Mouse (Mus musculus): ENCODE measurements at regions not wholly inside any gene's neighbourhood (a gene's known extent, or its start where the extent isn't known, plus 50 kb on each side); places are given as distances from the start of the nearest gene placed in this dataset.
A peak's percentile ranks its signal among the peaks of the same experiment; 100 is the strongest.

GRCm38 (mm10) chr15:6145071-6145470 is 154.5 kb upstream of the Dab2 start:
- DNase-seq (ENCODE audit: low spot score in 2 of 2) = no peak

- DNase-seq (ENCODE audit: low spot score in 2 of 2) = no peak
Observed at GRCm38 (mm10) chr15:6154706-6155105, 144.9 kb upstream of the Dab2 start.

GRCm38 (mm10) chr15:6180261-6180660 is 119.3 kb upstream of the Dab2 start:
- DNase-seq (ENCODE audit: low spot score in 2 of 2) = no peak

DNA sequence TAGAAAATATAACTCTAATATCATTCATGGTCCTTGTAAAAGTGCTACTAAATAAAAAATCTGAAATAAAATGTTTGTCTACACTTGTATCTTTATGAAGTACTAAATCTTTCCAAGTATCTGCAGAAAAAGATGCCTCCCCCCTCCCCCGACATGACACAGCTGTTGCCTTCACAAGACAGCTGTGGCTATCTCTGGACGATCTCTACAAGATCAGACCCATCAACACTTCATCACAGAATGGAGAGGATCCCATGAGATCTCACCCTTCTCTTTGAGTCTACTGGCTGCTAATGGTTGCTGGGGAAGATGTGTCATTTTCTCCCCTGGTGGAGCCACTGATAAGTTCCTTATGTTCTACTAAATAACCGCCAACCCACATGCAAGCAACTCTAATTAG is 116.0 kb upstream of the Dab2 start:
- no peak for DNase-seq (ENCODE audit: low spot score in 2 of 2)

DNA sequence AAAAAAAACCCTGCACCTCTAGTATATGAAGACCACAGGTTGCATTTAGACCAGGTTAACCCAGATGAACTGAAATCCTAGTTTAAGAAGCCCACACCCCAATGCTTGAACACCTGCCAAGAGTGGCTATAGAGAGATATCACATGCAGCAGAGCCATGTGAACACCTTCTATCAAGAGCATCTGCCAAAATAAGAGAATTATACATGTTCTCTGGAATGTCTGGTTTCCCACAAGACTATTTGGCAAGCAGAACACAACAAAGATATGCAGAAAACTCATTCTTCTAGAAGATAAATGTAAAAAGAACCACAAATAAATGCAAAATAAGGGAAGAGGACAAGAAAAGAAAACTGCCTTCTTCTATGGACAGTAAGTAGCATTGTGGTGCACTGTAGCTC is 107.7 kb upstream of the Dab2 start:
- no peak for DNase-seq (ENCODE audit: low spot score in 2 of 2)

GRCm38 (mm10) chr15:6207239-6207638 is 92.3 kb upstream of the Dab2 start:
- DNase-seq (ENCODE audit: low spot score in 2 of 2) = no peak

DNA sequence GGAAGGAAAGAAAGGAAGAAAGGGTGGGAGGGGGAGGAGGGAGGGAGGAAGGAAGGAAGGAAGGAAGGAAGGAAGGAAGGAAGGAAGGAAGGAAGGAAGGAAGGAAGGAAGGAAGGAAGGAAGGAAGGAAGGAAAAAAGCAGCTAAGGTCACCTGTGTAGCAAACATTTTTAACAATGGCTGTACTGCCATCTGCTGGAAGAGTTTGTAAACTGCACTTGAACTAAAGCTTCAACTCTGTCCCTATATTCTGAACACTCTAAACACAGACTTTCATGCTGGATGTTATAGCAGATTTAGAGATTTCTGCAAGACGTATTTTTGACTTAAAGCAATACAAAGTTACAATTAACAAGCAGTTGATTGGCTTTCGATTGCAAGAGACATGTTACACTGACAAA is 90.3 kb upstream of the Dab2 start:
- peak in 1 of 2 experiments; percentile 55 for DNase-seq (ENCODE audit: low spot score in 2 of 2)

- DNase-seq (ENCODE audit: low spot score in 2 of 2) = no peak
Observed at GRCm38 (mm10) chr15:6218087-6218486, 81.5 kb upstream of the Dab2 start.

- DNase-seq (ENCODE audit: low spot score in 2 of 2) = no peak
Observed at GRCm38 (mm10) chr15:6225227-6225626, 74.4 kb upstream of the Dab2 start.

DNA sequence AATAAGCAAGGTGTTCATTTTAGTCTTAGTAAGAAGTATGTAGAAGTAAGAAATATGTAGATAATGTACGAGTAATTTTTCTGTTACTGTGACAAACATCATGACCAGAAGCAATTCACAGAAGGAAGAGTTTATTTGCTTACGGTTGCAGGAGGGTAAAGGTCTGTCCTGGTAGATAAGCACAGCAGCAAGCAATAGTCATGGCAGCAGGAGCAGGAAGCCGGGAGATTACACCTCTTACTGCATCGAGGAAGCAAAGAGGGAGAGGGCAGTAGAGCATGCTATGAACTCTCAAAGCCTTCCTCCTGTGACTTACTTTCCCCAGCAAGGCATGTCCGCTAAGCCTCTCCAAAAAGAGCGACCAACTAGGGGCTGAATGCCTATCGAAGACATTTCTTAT is 69.0 kb upstream of the Dab2 start:
- no peak for DNase-seq (ENCODE audit: low spot score in 2 of 2)

DNA sequence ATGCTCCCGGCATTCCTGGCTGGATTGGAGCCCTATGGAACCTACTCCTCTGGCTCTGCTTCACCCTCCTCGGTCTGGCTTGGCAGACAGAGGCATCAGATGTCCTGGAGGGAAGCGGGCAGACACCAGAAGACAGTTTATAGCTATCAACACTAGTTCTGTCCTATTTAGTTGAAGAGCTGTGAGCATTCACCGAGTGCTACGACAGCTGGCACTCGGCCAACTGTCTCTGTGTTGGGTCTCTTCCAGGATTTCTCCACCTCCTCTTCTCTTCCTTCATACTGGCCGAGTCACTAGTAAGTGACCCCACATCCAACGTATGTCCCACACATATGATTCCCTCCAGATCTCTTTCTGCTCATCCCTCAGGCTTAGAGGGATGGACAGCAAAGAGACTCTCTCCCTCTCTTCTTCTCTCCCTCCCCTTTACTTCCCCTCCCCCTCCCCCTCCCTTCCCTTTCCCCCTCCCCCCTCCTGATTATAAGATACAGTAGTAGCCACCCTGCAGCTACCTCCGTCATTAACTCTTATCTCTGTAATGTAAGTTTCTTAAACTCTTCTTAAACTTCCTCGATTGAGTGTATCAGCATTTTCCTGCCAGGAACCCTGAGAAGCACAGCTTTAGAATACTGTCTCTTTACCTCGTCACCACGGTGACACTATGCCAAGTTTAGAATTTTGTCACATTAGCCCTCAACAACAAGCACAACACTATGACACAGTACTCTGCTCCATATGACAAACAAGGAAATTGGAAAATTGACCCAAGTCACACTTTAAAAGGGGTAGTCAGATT is 68.1 kb upstream of the Dab2 start:
- peak in 1 of 2 experiments; percentile 5 for DNase-seq (ENCODE audit: low spot score in 2 of 2)

- no peak for DNase-seq (ENCODE audit: low spot score in 2 of 2)
Observed at GRCm38 (mm10) chr15:6233621-6234020, 66.0 kb upstream of the Dab2 start.

DNA sequence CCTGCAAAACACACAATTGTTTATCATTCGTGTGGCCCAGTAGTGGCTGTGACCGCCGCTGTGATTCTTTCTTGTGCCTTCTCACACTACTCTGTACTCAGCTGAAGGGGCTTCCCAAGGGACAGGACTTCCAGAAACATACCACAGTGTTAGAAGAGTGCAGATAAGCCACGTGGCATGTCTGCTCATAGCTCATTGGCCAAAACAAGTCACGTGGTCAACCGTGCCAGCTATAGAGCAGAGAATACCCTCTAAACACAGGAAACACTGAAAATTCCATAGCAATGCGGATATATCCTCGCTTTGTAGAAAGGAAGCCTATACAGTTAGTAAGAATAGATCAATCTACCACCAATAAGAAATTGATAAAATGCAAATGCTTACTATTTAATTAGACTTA is 63.0 kb upstream of the Dab2 start:
- DNase-seq (ENCODE audit: low spot score in 2 of 2) = no peak

DNA sequence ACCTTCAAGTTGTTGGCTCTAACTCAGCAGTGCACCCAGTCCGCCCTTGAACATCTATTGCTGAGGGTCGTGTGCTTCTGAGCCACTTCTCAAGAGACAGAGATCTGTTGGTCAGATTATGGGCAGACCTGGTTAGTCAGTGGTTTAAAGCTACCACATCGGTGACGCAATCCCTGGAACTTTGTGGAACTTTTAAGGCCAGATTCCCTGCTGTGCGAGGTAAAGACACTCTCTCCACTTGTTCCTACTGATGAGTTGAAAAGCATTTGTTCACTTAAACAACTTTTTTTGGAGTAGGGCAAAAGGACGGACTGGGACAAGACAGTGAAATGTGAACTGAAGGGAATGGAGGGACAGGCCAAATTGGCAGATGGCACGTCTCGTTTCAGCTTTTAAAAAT is 61.9 kb upstream of the Dab2 start:
- DNase-seq (ENCODE audit: low spot score in 2 of 2) = no peak

DNA sequence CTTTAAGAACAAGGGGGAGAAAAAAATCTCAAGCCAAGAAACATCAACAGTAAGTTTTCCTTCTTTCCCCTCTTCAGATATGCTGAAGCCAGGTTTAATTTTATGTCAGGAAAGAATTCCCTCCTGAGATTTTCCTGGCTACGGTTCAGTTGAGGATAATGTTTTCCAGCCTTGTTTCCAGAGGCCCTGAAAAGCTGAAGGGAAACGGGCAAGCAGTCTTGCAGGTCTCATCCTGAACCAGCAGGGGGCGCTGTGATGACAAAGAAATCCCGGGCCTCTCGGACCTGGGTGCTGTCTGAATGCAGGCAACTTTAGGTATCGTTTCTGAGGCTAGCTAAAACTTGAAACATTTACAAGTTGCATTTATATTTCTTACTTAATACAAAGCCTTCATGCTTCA is 61.5 kb upstream of the Dab2 start:
- peak; percentile 61 to 83 for DNase-seq (ENCODE audit: low spot score in 2 of 2)

GRCm38 (mm10) chr15:6238755-6239154 is 60.8 kb upstream of the Dab2 start:
- no peak for DNase-seq (ENCODE audit: low spot score in 2 of 2)

- DNase-seq (ENCODE audit: low spot score in 2 of 2) = no peak
Observed at GRCm38 (mm10) chr15:6242132-6242531, 57.5 kb upstream of the Dab2 start.

DNA sequence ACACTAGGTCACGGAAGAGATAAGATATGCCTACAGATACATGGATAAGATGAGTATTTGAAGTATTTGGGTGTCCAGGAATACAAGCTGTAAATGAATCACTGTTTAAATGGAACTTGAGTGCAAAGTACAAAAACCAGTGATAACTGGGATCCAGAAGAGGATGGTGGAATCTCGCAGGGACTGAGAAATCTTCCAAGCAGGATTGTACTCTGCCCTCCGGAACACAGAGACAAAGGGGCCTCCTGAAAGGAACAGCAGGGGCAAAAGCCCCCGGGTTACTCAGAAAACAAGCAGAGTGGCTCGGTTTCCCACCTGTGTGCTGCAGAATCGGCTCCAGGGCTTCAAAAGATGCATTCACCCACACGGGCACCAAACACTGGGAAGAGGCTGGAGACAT is 55.2 kb upstream of the Dab2 start:
- DNase-seq (ENCODE audit: low spot score in 2 of 2) = no peak

GRCm38 (mm10) chr15:6245950-6246894 is 53.4 kb upstream of the Dab2 start:
- DNase-seq (ENCODE audit: low spot score in 2 of 2) = no peak

DNA sequence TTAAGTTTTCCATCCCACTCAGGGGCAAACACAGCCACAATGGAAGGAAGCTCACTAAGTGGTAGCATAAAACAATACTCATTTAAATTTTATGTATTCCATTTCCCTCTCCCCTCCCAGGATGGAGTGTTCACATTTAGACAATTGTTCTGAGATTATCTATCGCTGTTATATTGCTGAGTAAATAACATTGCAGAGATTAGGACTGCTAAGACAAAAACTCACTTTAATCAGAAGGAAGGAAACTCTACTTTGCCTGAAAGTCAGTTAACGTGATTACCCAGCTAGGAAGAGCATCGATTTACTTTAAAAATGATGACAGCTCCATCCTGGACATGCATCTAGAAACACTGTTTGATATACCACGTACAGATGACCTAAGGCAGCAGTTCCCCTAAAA is 51.1 kb upstream of the Dab2 start:
- no peak for DNase-seq (ENCODE audit: low spot score in 2 of 2)

All from layer of hippocampus, adult 18-20 months (tissue).